Mouse (Mus musculus) lung, embryonic 15.5 days (tissue): Measurements from ENCODE around the gene Tfam. TPM values are rescaled to one million over a fixed set of nuclear protein-coding genes. Genes with fewer than 3 reads are reported as not detected.

Experiments
- ATAC-seq: fragments of 200-750 bp; cut with Nextera tagmentation; 2 replicates; pipeline ENCODE4 v1.8.0; 2017; ENCODE audit warnings: moderate number of reproducible peaks, borderline replicate concordance; ENCODE audit not compliant: low FRiP score, low TSS enrichment; ENCODE audit errors: extremely low read depth
- H3K27ac ChIP-seq: fragments of 300-500 bp; sonication (generic); 2 replicates; pipeline ENCODE4 v1.5.1; 2015; ENCODE audit warnings: moderate library complexity, mild to moderate bottlenecking, inconsistent platforms
- H3K27me3 ChIP-seq: fragments of 300-500 bp; sonication (generic); 2 replicates; pipeline ENCODE4 v1.6.1; 2015; ENCODE audit warnings: inconsistent platforms
- H3K36me3 ChIP-seq: fragments of 300-500 bp; sonication (generic); 2 replicates; pipeline ENCODE4 v1.6.1; 2015; ENCODE audit warnings: inconsistent platforms
- H3K4me1 ChIP-seq: fragments of 300-500 bp; sonication (generic); 2 replicates; pipeline ENCODE4 v1.6.1; 2015; ENCODE audit warnings: inconsistent platforms
- H3K4me2 ChIP-seq: fragments of 300-500 bp; sonication (generic); 2 replicates; pipeline ENCODE4 v1.6.1; 2015; ENCODE audit warnings: inconsistent platforms, mild to moderate bottlenecking, moderate library complexity
- H3K4me3 ChIP-seq: fragments of 300-500 bp; sonication (generic); 2 replicates; pipeline ENCODE4 v1.5.1; 2015; ENCODE audit warnings: mild to moderate bottlenecking, inconsistent platforms
- H3K9ac ChIP-seq: fragments of 300-500 bp; sonication (generic); 2 replicates; pipeline ENCODE4 v1.6.1; 2015; ENCODE audit warnings: inconsistent platforms
- H3K9me3 ChIP-seq: fragments of 300-500 bp; sonication (generic); 2 replicates; pipeline ENCODE4 v1.6.1; 2016; ENCODE audit warnings: inconsistent platforms
- WGBS: fragments of 180-500 bp; shearing (Covaris S2); methylation state at CpG from one replicate; pipeline ENCODE4 v1.1.7; 2015; 5-methylcytosine and 5-hydroxymethylcytosine counted together
- polyA plus RNA-seq: library from polyadenylated mRNA; unstranded; fragments of >200 nt; fragmentation: Nextera tagmentation; extraction: Ambion mirVana; gene quantifications from 2 replicates; pipeline ENCODE4 v1.2.1, GENCODE M21; 2015

Gene Tfam
- polyA plus RNA-seq, 1 experiment from 2014 or later, result 68.6 TPM

DNA sequence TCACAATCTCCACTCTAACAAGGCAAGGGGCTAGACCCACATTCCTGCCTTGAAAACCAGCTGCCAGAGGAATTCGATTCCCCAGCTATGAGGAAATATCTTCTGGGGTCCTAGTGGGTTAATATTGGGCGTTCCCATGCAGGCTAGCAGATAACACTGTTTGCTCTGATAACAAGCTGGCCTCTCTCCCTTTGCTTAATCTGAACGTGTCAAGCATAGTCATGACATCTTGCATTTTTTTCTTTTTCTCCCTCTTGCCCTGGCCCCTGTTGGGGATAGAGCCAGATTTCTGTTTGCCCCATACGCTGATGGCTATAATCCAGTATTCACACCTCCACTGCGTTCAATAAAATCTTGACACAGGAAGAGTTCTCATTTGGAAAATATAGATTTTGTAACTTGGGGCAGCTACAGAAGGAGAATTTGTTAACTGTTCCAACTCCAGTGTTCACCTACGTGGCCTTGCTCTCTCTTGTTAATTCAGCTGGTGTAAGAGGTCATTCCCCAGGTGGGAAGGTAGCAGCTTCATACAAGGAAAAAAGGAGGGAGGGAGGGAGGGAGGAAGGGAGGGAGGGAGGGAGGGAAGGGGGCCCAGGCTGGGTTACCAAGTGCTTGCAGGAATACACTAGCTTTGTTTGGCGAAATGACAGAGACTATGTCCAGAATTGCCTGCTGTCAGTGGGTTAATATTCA, 54.6 kb downstream of the Tfam start:
- Histone ChIP-seq H3K4me1 (peaks cover 5% of the 10 kb centered on the region), H3K27me3 (no peaks in the 10 kb centered on the region), H3K9ac (no peak overlapping the region), H3K9me3 (no peaks in the 10 kb centered on the region), H3K4me3 (no peak overlapping the region), H3K4me2 (no peak overlapping the region), H3K27ac (no peak overlapping the region), H3K36me3 (no peaks in the 10 kb centered on the region)
- peak; percentile 44; the same call in 1 of the 2 replicates for ATAC-seq
- WGBS, result 8% methylated on average over 7 of the region's 7 CpGs

DNA sequence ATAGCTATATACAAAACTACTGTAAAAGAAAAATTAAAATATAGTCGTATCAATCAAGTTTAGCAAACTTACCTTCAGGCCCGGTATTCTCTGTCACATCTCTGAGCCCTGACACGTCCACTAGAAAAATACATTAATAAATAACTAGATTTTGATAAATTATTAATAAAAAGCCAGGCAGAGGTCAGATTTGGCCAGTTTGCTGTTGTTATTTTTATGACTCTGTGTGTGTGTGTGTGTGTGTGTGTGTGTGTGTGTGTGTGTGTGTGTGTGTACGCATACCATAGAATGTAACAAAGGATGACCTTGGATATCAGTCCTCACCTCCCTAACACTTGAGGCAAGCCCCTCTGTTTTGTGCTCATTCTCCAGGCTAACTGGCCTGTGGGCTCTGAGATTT, 56.1 kb downstream of the Tfam start:
- H3K36me3 ChIP-seq, result no peaks in the 10 kb centered on the region
- no peaks in the 10 kb centered on the region for H3K9me3 ChIP-seq
- H3K4me2 ChIP-seq, result no peak overlapping the region
- H3K4me3 ChIP-seq, result no peak overlapping the region
- 83% methylated on average over 4 of the region's 4 CpGs for WGBS
- H3K4me1 ChIP-seq, result peaks cover 5% of the 10 kb centered on the region
- H3K9ac ChIP-seq, result no peak overlapping the region
- ATAC-seq, result no peak
- H3K27ac ChIP-seq, result no peak overlapping the region
- no peaks in the 10 kb centered on the region for H3K27me3 ChIP-seq

DNA sequence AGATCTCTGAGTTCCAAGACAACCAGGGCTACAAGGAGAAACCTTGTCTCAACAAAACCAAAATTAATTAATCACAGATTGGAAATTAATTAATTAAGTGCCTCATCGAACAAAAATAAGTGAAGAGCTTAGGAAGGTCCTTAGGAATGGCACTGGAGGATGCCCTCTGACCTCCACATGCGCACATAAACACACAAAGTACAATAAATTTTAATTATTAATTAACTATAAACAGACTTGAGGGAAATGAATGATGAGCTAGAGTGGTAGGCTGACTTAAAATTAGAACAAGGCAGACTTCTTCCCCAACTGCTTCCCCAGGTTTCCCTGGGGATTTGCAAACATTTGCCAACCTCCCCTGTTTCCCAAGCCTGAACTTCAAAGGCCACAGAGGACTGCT, 57.0 kb downstream of the Tfam start:
- H3K9ac ChIP-seq, result no peak overlapping the region
- H3K27ac ChIP-seq, result no peak overlapping the region
- no peak overlapping the region for H3K4me2 ChIP-seq
- H3K4me1 ChIP-seq, result peaks cover 5% of the 10 kb centered on the region
- H3K9me3 ChIP-seq, result no peaks in the 10 kb centered on the region
- WGBS, result 59% methylated on average over 2 of the region's 2 CpGs
- H3K36me3 ChIP-seq, result no peaks in the 10 kb centered on the region
- H3K4me3 ChIP-seq, result no peak overlapping the region
- no peak for ATAC-seq
- no peaks in the 10 kb centered on the region for H3K27me3 ChIP-seq

DNA sequence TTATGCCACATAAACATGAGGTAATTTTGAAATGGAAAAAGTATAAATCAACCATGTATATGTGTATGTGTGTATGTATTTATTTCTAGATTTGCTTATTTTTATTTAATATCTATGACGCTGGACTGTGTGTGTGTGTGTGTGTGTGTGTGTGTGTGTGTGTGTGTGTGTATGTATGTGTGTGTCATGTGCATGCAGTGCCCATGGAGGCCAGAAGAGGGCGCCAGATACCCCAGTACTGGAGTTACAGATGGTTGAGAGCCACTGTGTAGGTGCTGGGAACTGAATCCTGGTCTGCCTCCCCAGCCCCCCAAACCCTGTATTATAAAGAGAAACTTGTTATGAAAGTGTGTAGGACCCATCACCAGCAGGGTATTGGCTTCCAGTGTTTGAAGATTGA, 58.0 kb downstream of the Tfam start:
- H3K4me2 ChIP-seq, result no peak overlapping the region
- no peaks in the 10 kb centered on the region for H3K27me3 ChIP-seq
- no peaks in the 10 kb centered on the region for H3K36me3 ChIP-seq
- H3K4me3 ChIP-seq, result no peak overlapping the region
- no peaks in the 10 kb centered on the region for H3K9me3 ChIP-seq
- no peak overlapping the region for H3K9ac ChIP-seq
- 91% methylated on average over 2 of the region's 2 CpGs for WGBS
- H3K4me1 ChIP-seq, result peaks cover 5% of the 10 kb centered on the region
- no peak overlapping the region for H3K27ac ChIP-seq
- ATAC-seq, result no peak

DNA sequence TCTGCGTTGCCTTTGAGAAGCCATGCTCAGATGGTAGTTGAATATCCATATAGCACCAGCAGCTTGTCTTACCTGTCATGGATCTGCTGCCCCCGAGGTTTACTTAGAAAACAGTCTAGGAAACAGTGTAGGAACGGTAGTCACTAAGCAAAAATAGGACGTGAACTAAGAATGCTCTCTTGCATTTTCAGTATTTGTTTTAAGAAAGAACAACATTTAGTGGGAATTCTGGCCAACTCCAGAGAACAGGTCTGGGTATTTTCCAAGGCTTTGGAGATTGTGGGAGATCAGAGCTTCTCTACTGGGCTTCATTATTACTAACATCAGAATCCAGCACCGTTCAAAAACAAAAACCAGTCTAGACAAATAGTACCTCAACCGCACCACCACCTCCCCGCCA, 60.9 kb downstream of the Tfam start:
- no peaks in the 10 kb centered on the region for H3K9me3 ChIP-seq
- no peak for ATAC-seq
- 81% methylated on average over 7 of the region's 7 CpGs for WGBS

DNA sequence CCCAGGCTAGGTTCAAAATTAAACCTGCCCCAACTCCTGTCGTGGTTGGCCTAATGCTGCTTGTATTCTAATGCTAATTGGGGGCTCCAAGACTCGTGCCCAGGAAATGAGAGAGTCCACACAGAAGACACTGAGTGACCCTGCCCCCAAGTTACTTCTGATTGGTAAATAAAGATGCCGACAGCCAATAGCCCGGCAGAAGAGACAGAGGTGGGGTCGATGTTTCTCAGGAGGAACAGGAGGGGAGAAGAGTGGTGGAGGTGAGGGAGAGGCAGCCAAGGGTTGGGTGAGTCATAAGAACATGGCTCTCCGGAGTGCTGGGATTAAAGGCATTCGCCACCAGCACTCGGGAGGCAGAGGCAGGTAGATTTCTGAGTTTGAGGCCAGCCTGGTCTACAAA, 61.7 kb downstream of the Tfam start:
- 86% methylated on average over 8 of the region's 8 CpGs for WGBS
- no peaks in the 10 kb centered on the region for H3K4me1 ChIP-seq
- no peak overlapping the region for H3K9ac ChIP-seq
- H3K4me3 ChIP-seq, result no peak overlapping the region
- H3K4me2 ChIP-seq, result no peak overlapping the region
- no peaks in the 10 kb centered on the region for H3K27me3 ChIP-seq
- no peaks in the 10 kb centered on the region for H3K36me3 ChIP-seq
- ATAC-seq, result no peak
- H3K9me3 ChIP-seq, result no peaks in the 10 kb centered on the region
- no peak overlapping the region for H3K27ac ChIP-seq

More for the DNA sequence above, 60.9 kb downstream of the Tfam start:
- Histone ChIP-seq H3K4me1 (no peaks in the 10 kb centered on the region), H3K36me3 (no peaks in the 10 kb centered on the region), H3K27me3 (no peaks in the 10 kb centered on the region), H3K4me3 (no peak overlapping the region), H3K27ac (no peak overlapping the region), H3K4me2 (no peak overlapping the region), H3K9ac (no peak overlapping the region)

Other genes with a start within 250 kb of the Tfam start
- 20.7 and 20.9 TPM in 2 replicates for gene Bicc1, start 78.6 kb downstream of the Tfam start, polyA plus RNA-seq
- gene Ube2d1, start 47.0 kb upstream of the Tfam start, polyA plus RNA-seq, result 51.0 and 53.5 TPM in 2 replicates
- 93.0 and 96.5 TPM in 2 replicates for gene Cisd1, start 106.7 kb upstream of the Tfam start, polyA plus RNA-seq
- gene Ipmk, start 109.5 kb upstream of the Tfam start, polyA plus RNA-seq, result 13.7 and 14.9 TPM in 2 replicates